Mouse (Mus musculus) lung, adult 2 months (tissue): ENCODE data around the gene Tmem102. TPM values are rescaled to one million over a fixed set of nuclear protein-coding genes. Genes with fewer than 3 reads are reported as not detected.

Source experiments
- DNase-seq: peaks from one replicate; pipeline ENCODE4 v3.0.0; 2022
- H3K4me1 ChIP-seq: fragments of 200-500 bp; 2 replicates; pipeline ENCODE4 v1.6.1; 2011; ENCODE audit warnings: low read length; ENCODE audit not compliant: control insufficient read depth, insufficient read depth
- H3K4me3 ChIP-seq: fragments of 200-500 bp; replicated peaks from 2 replicates; pipeline ENCODE3; 2011; ENCODE audit warnings: low read depth, mild to moderate bottlenecking, control low read depth, low read length; ENCODE audit errors: extremely low read depth
- CTCF ChIP-seq: fragments of 200-500 bp; IDR thresholded peaks from 2 replicates; pipeline ENCODE4 v1.5.1; 2011; ENCODE audit warnings: mild to moderate bottlenecking, low read length, control low read depth; ENCODE audit not compliant: insufficient read depth
- POLR2A ChIP-seq: fragments of 200-500 bp; IDR thresholded peaks from 2 replicates; pipeline ENCODE4 v1.6.1; 2011; ENCODE audit warnings: low read depth, mild to moderate bottlenecking, control low read depth, low read length, borderline replicate concordance; ENCODE audit errors: extremely low read depth
- WGBS: fragments of 180-500 bp; shearing (Covaris S2); methylation state at CpG from one replicate; pipeline ENCODE4 v1.1.7; 2018; 5-methylcytosine and 5-hydroxymethylcytosine counted together
- polyA plus RNA-seq: library from polyadenylated mRNA; depleted of rRNA; stranded (reverse); fragments of >200 nt; gene quantifications from 2 replicates; pipeline ENCODE4 v1.2.3, GENCODE M21; 2012

Tmem102 gene
- polyA plus RNA-seq, 1 experiment = 9.4 TPM

- 66% methylated on average over 2 of the region's 2 CpGs for WGBS
- H3K4me1 ChIP-seq = no peaks in the 10 kb centered on the region
Observed at GRCm38 (mm10) chr11:69823456-69823855, 18.0 kb upstream of the Tmem102 start.

GRCm38 (mm10) chr11:69822080-69822479, 16.7 kb upstream of the Tmem102 start, which contains the start of gene Spem1:
Gene Spem1, minus strand, starts transcription at chr11:69822180.
- no peak for DNase-seq
- TF ChIP-seq POLR2A (no peak), CTCF (no peak)
- H3K4me1 ChIP-seq = no peaks in the 10 kb centered on the region
- WGBS = 92% methylated on average over 3 of the region's 3 CpGs
- H3K4me3 ChIP-seq = no peak within 1 kb of the TSS

More at GRCm38 (mm10) chr11:69823456-69823855, 18.0 kb upstream of the Tmem102 start:
- TF ChIP-seq POLR2A (no peak), CTCF (no peak)
- no peak overlapping the region for H3K4me3 ChIP-seq
- DNase-seq = no peak

GRCm38 (mm10) chr11:69818871-69819270, 13.4 kb upstream of the Tmem102 start:
- TF ChIP-seq POLR2A (no peak), CTCF (no peak)
- no peak for DNase-seq
- H3K4me3 ChIP-seq = no peak overlapping the region
- H3K4me1 ChIP-seq = no peaks in the 10 kb centered on the region
- WGBS = 83% methylated on average over 8 of the region's 8 CpGs

DNA sequence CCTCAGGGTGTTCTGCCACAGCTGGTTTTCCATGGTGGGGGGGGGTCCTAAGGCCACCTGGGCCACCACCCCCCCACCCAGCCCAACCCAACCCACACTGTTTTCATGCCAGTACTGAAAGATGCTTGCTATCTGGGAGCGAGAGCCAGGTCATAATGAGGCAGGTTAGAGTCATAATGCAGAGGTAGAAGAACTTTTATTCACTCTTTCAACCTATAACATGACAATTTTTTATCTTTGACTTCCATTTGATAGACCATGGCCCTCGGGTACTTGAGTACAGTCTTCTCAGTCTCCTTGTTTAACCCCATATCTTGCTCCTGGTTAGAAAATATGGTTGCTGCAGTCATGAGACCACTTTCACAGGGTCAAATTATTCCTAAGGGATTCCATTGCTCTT, 12.9 kb upstream of the Tmem102 start, which contains the start of gene Spem2:
TSS of gene Spem2 (minus strand) at position 101 of the 400 bp plus-strand sequence.
- no peak for TF ChIP-seq POLR2A
- TF ChIP-seq CTCF = no peak
- no peaks in the 10 kb centered on the region for H3K4me1 ChIP-seq
- DNase-seq = no peak
- 76% methylated on average over 2 of the region's 2 CpGs for WGBS
- H3K4me3 ChIP-seq = no peak within 1 kb of the TSS

DNA sequence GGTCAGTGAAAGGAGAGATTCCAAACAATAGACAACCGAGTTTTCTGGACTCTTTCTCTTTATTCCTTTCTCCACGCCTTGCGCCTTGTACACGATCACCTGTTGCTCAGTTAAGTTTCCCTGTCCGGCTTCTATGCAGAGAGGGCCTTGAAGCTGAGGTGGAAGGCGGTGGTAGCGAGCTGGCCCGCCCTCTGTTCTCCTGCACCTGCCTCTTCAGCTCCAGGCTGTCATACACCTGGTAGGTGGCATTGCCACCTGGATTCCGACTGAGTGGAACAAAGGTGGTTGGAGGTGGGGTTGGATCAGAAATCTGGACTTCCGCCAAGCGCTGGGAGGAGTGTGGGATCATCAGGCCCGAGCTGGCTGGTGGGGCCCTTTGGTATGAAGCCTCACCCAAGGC, 11.1 kb upstream of the Tmem102 start:
- 87% methylated on average over 12 of the region's 12 CpGs for WGBS
- H3K4me3 ChIP-seq = no peak overlapping the region
- no peak for DNase-seq
- H3K4me1 ChIP-seq = no peaks in the 10 kb centered on the region
- no peak for TF ChIP-seq POLR2A
- TF ChIP-seq CTCF = no peak

- TF ChIP-seq CTCF = no peak
- no peak for TF ChIP-seq POLR2A
- H3K4me3 ChIP-seq = no peak within 1 kb of the TSS
- WGBS = 55% methylated on average over 10 of the region's 10 CpGs
- no peaks in the 10 kb centered on the region for H3K4me1 ChIP-seq
- no peak for DNase-seq
Observed at GRCm38 (mm10) chr11:69815155-69815554, 9.7 kb upstream of the Tmem102 start, which contains the start of gene Gm39566. Gene Gm39566, minus strand, starts transcription at chr11:69815298.

DNA sequence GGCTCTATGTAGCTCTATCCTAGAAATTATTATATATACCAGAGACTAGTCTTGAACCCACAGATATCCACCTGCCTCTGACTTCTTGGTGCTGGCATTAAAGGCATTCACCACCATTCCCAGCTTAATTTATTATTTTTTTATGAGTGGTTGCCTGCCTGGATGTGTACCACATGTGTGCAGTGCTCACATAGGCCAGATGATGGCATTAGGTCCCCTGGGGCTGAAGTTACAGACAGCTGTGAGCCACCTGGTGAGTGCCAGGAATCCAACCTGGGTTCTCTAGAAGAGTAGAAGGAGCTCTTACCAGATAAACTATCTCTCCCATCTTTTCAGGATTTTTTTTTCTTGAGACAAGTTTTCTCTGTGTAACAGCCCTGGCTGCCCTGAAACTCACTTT, 4.9 kb upstream of the Tmem102 start:
- DNase-seq = no peak
- Histone ChIP-seq H3K4me3 (no peak overlapping the region), H3K4me1 (no peaks in the 10 kb centered on the region)
- TF ChIP-seq CTCF (no peak), POLR2A (no peak)

GRCm38 (mm10) chr11:69807641-69808040, 2.2 kb upstream of the Tmem102 start:
- DNase-seq = no peak
- Histone ChIP-seq H3K4me3 (no peak overlapping the region), H3K4me1 (peaks cover 5% of the 10 kb centered on the region)
- TF ChIP-seq POLR2A (no peak), CTCF (no peak)
- WGBS = 56% methylated on average over 2 of the region's 2 CpGs

- TF ChIP-seq CTCF (no peak), POLR2A (no peak)
- peaks cover 9% of the 10 kb centered on the region for H3K4me1 ChIP-seq
- whole genome bisulfite sequencing = 83% methylated on average over 4 of the region's 4 CpGs
- no peak overlapping the region for H3K4me3 ChIP-seq
- DNase-seq = no peak
Observed at GRCm38 (mm10) chr11:69806378-69806777, 954 bp upstream of the Tmem102 start.

GRCm38 (mm10) chr11:69804652-69804940, 828 bp downstream of the Tmem102 start:
- peaks cover 20% of the 10 kb centered on the region for H3K4me1 ChIP-seq
- DNase-seq = peak; percentile 37
- TF ChIP-seq POLR2A = no peak
- TF ChIP-seq CTCF = no peak
- 13% methylated on average over 12 of the region's 12 CpGs for WGBS
- no peak overlapping the region for H3K4me3 ChIP-seq
